Mouse (Mus musculus) limb, embryonic 12.5 days (tissue): ENCODE results near the gene Dlk2. TPM values are rescaled to one million over a fixed set of nuclear protein-coding genes. Genes with fewer than 3 reads are reported as not detected.

ENCODE experiments used
- ATAC-seq: fragments of 200-750 bp; cut with Nextera tagmentation; 2 replicates; pipeline ENCODE4 v1.8.0; 2017; ENCODE audit warnings: low read depth, moderate TSS enrichment; ENCODE audit not compliant: insufficient number of reproducible peaks, insufficient read depth, low FRiP score, low TSS enrichment
- H3K27ac ChIP-seq: fragments of 300-500 bp; sonication (generic); 2 replicates; pipeline ENCODE4 v1.5.1; 2016; ENCODE audit warnings: mild to moderate bottlenecking, moderate library complexity
- H3K27me3 ChIP-seq: fragments of 300-500 bp; sonication (generic); 2 replicates; pipeline ENCODE4 v1.6.1; 2016; ENCODE audit warnings: mild to moderate bottlenecking, moderate library complexity
- H3K36me3 ChIP-seq: fragments of 300-500 bp; sonication (generic); 2 replicates; pipeline ENCODE4 v1.6.1; 2016; ENCODE audit warnings: mild to moderate bottlenecking, moderate library complexity
- H3K4me1 ChIP-seq: fragments of 300-500 bp; sonication (generic); replicated peaks from 2 replicates; pipeline ENCODE4 v1.6.1; 2016
- H3K4me2 ChIP-seq: fragments of 300-500 bp; sonication (generic); 2 replicates; pipeline ENCODE4 v1.6.1; 2016; ENCODE audit warnings: mild to moderate bottlenecking, moderate library complexity
- H3K4me3 ChIP-seq: fragments of 300-500 bp; sonication (generic); replicated peaks from 2 replicates; pipeline ENCODE4 v1.5.1; 2016; ENCODE audit warnings: mild to moderate bottlenecking
- H3K9ac ChIP-seq: fragments of 300-500 bp; sonication (generic); replicated peaks from 2 replicates; pipeline ENCODE4 v1.6.1; 2016; ENCODE audit warnings: mild to moderate bottlenecking, moderate library complexity
- H3K9me3 ChIP-seq: fragments of 300-500 bp; sonication (generic); 2 replicates; pipeline ENCODE4 v1.6.1; 2016; ENCODE audit warnings: mild to moderate bottlenecking, moderate library complexity
- WGBS: fragments of 180-500 bp; shearing (Covaris S2); methylation state at CpG from one replicate; pipeline ENCODE4 v1.1.7; 2016; 5-methylcytosine and 5-hydroxymethylcytosine counted together
- polyA plus RNA-seq: library from polyadenylated mRNA; unstranded; fragments of >200 nt; fragmentation: Nextera tagmentation; extraction: Ambion mirVana; gene quantifications from 2 replicates; pipeline ENCODE4 v1.2.1, GENCODE M21; 2016

The Dlk2 gene
- polyA plus RNA-seq = 3.8 and 4.8 TPM in 2 replicates

- H3K9me3 ChIP-seq = no peaks in the 10 kb centered on the region
- WGBS = under 1% methylated on average over 77 of the region's 86 CpGs
- peaks cover 75% of the 10 kb centered on the region for H3K27me3 ChIP-seq
- H3K36me3 ChIP-seq = no peaks in the 10 kb centered on the region
- no peak for ATAC-seq
- H3K9ac ChIP-seq = peak within 1 kb of the TSS; percentile 66
- H3K4me3 ChIP-seq = peak within 1 kb of the TSS; percentile 64
- peaks cover 18% of the 10 kb centered on the region for H3K4me1 ChIP-seq
- H3K27ac ChIP-seq = no peak within 1 kb of the TSS
- H3K4me2 ChIP-seq = peak within 1 kb of the TSS; percentile 100
Observed at GRCm38 (mm10) chr17:46297364-46298219, at the start of gene Dlk2. Dlk2 (plus strand) TSS chr17:46297421.

- Histone ChIP-seq H3K9ac (peak within 1 kb of the TSS; percentile 93), H3K27ac (peak within 1 kb of the TSS; percentile 69), H3K4me2 (peak within 1 kb of the TSS; percentile 93), H3K4me3 (peak within 1 kb of the TSS; percentile 77), H3K36me3 (peaks cover 79% of the 10 kb centered on the region), H3K4me1 (peaks cover 20% of the 10 kb centered on the region), H3K9me3 (no peaks in the 10 kb centered on the region), H3K27me3 (no peaks in the 10 kb centered on the region)
- peak; percentile 84 for ATAC-seq
- under 1% methylated on average over 53 of the region's 53 CpGs for WGBS
Observed at GRCm38 (mm10) chr17:46247512-46248188, 49.6 kb upstream of the Dlk2 start, which contains the start of the genes Polr1c and Yipf3. Polr1c (minus strand) TSS chr17:46248054. Yipf3 (plus strand) TSS chr17:46248080.

DNA sequence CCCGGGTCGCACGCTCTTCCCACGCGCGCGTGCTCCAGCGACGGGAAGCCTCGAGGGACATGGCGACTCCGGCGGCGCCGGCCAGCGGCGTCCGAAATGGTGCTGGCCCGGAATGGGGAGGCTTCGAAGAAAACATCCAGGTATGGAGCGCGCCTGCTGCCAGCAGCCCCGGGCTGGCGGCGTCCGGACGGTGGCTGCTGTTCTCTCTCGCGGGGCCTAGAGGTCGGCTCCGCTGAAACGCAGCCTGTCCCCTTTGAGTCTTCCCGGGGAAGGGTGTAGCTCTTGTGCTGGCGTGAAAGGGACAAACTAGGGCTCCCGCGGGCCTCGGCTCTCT, 49.1 kb upstream of the Dlk2 start:
- H3K9ac ChIP-seq = peak overlapping the region; percentile 93
- H3K4me2 ChIP-seq = peak overlapping the region; percentile 93
- no peaks in the 10 kb centered on the region for H3K9me3 ChIP-seq
- H3K36me3 ChIP-seq = peaks cover 73% of the 10 kb centered on the region
- peaks cover 21% of the 10 kb centered on the region for H3K4me1 ChIP-seq
- no peaks in the 10 kb centered on the region for H3K27me3 ChIP-seq
- H3K27ac ChIP-seq = peak overlapping the region; percentile 64
- H3K4me3 ChIP-seq = peak overlapping the region; percentile 77
- ATAC-seq = no peak
- WGBS = under 1% methylated on average over 37 of the region's 37 CpGs

- Histone ChIP-seq H3K4me2 (no peak overlapping the region), H3K4me1 (peaks cover 32% of the 10 kb centered on the region), H3K27ac (no peak overlapping the region), H3K9ac (no peak overlapping the region), H3K4me3 (no peak overlapping the region), H3K9me3 (0 out of 2 replicates have a peak, but pooled peaks cover under 1% of the 10 kb centered on the region), H3K36me3 (peaks cover 43% of the 10 kb centered on the region), H3K27me3 (peaks cover 25% of the 10 kb centered on the region)
- ATAC-seq = no peak
- WGBS = 83% methylated on average over 7 of the region's 7 CpGs
Observed at GRCm38 (mm10) chr17:46251174-46251573, 46.0 kb upstream of the Dlk2 start.

DNA sequence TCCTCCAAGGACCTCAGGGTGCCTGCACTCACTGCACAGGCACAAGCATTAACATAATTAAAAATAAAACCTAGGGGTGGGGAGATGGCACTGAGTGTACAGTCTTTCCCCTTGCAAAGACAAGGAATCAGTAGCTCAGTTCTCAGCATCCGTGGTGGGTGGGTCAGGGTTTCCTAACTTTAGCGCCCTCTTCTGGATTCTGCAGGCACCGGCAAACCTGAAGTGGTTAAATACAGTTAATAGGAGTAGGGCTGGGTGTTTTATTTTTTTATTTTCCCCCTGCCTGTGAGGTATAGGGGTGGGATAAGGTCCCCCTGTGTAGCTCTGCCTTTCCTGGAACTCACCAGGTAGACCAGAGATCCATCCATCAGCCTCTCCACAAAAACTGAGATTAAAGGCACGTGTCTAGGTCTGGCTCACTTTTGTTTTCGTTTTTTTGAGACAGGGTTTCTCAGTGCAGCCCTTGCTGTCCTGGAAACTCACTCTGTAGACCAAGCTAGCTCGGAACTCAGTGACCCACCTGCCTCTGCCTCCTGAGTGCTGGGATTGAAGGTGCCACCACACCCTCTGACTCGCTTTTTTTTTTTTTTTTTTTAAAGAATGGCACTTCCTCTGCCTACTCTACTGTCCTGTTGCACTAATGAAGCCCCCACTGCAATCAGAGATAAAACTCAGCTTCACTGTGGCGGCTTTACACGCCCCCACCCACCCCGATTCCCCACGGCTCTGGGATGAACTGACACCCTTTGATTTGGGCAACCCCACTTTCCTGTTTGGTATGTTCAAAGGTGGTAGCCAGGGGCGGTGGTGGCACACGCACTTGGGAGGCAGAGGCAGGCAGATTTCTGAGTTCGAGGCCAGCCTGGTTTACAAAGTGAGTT, 44.4 kb upstream of the Dlk2 start:
- Histone ChIP-seq H3K4me1 (peaks cover 24% of the 10 kb centered on the region), H3K36me3 (peaks cover 52% of the 10 kb centered on the region), H3K9me3 (0 out of 2 replicates have a peak, but pooled peaks cover 7% of the 10 kb centered on the region), H3K4me2 (peak overlapping the region; percentile 100), H3K9ac (0 out of 2 replicates have a peak overlapping the region, but pooled peaks have one; percentile 62), H3K27me3 (peaks cover 30% of the 10 kb centered on the region), H3K27ac (no peak overlapping the region), H3K4me3 (peak overlapping the region; percentile 71; the same call in 1 of the 2 replicates)
- WGBS = 60% methylated on average over 14 of the region's 14 CpGs
- ATAC-seq = no peak

DNA sequence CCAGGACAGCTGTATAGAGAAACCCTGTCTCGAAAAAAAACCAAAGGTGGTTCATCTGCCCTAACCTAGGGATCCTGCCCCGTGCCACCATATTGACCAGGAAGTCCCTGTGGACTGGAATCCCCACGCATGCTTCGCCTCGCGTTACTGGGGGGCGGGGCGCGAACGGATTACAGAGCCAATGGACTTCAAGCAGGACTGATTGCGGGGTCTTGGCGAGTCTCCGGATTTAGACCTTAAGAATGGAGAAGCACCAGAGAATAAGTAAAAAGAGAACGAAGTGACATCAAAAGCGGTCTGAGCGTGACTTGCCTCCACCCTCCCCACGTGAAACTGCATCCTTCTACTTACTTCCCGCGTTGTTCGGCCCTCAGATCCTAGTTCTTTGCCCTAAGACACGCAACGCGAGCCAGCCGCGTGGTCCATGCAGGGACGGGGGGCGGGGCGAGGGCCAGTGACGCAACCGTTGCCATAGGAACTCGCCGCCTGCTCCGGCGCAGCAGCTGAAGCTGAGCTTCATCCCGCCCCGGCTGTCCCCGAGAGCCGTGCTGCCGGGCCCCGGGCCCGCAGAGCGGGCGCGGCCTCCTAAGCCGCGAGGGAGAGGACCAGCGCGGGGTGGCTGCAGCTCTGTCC, 43.7 kb upstream of the Dlk2 start, which contains the start of gene Lrrc73:
Lrrc73 (plus strand) TSS at position 80 of the 633 bp plus-strand sequence.
- Histone ChIP-seq H3K9ac (peak within 1 kb of the TSS; percentile 62), H3K27ac (no peak within 1 kb of the TSS), H3K9me3 (0 out of 2 replicates have a peak, but pooled peaks cover 7% of the 10 kb centered on the region), H3K27me3 (peaks cover 30% of the 10 kb centered on the region), H3K4me3 (peak within 1 kb of the TSS; percentile 71), H3K36me3 (peaks cover 60% of the 10 kb centered on the region), H3K4me2 (peak within 1 kb of the TSS; percentile 100), H3K4me1 (peaks cover 23% of the 10 kb centered on the region)
- 3% methylated on average over 37 of the region's 48 CpGs for WGBS
- ATAC-seq = peak; percentile 54; the same call in 1 of the 2 replicates

DNA sequence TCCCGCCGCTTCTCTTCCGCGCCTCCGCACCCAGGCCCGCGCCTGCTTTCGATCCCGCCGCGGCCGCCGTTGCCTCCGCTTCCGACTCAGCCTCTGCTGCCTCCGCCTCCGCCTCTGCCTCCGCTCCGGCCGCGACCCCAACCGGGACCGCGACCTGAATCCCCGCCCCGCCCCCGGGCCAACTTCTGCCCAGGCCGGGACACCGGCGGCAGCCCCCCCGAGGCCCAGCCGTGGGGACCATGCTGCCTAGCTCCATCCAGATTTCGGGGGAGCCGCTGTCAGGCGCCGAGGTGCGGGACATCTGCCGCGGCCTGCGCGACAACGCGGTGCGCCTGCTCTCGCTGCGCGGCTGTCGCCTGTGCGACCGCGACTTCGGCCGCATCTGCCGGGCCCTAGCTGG, 43.1 kb upstream of the Dlk2 start:
- Histone ChIP-seq H3K36me3 (peaks cover 63% of the 10 kb centered on the region), H3K4me2 (peak overlapping the region; percentile 100)
- ATAC-seq = no peak; the same call in 1 of the 2 replicates

DNA sequence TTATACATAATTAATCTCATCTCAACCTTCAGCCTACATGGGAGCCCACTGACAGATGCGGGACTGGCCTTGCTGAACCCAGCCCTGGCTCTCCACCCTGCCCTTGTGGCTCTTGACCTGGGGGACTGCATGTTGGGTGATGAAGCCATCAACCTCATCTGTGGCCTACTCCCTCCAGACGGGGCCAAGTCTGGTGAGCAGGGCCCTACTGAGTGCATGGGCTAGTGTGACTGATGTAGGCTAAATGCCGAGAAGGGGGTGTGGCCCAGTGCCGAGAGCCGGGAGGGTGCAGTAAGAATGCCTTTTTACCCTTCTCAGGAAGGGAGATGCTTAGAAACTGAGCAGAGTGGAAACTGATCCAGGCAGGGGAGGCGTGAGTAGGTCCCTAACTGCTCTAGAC, 42.1 kb upstream of the Dlk2 start:
- H3K4me3 ChIP-seq = no peak overlapping the region; the same call in 1 of the 2 replicates
- no peak for ATAC-seq
- H3K9me3 ChIP-seq = 0 out of 2 replicates have a peak, but pooled peaks cover 7% of the 10 kb centered on the region
- H3K4me2 ChIP-seq = no peak overlapping the region
- peaks cover 63% of the 10 kb centered on the region for H3K36me3 ChIP-seq
- no peak overlapping the region for H3K27ac ChIP-seq
- peaks cover 30% of the 10 kb centered on the region for H3K27me3 ChIP-seq
- no peak overlapping the region for H3K9ac ChIP-seq
- WGBS = 36% methylated on average over 6 of the region's 6 CpGs
- H3K4me1 ChIP-seq = peaks cover 11% of the 10 kb centered on the region

More for the DNA sequence above, 43.1 kb upstream of the Dlk2 start:
- H3K27me3 ChIP-seq = peaks cover 30% of the 10 kb centered on the region
- H3K9ac ChIP-seq = peak overlapping the region; percentile 62
- WGBS = under 1% methylated on average over 53 of the region's 54 CpGs
- peak overlapping the region; percentile 71 for H3K4me3 ChIP-seq
- no peak overlapping the region for H3K27ac ChIP-seq
- 0 out of 2 replicates have a peak, but pooled peaks cover 7% of the 10 kb centered on the region for H3K9me3 ChIP-seq
- peaks cover 18% of the 10 kb centered on the region for H3K4me1 ChIP-seq

GRCm38 (mm10) chr17:46258279-46259053, 38.8 kb upstream of the Dlk2 start:
- H3K4me3 ChIP-seq = no peak overlapping the region
- H3K4me2 ChIP-seq = no peak overlapping the region
- H3K9me3 ChIP-seq = 0 out of 2 replicates have a peak, but pooled peaks cover 7% of the 10 kb centered on the region
- 93% methylated on average over 30 of the region's 30 CpGs for WGBS
- no peak overlapping the region for H3K27ac ChIP-seq
- H3K36me3 ChIP-seq = peaks cover 72% of the 10 kb centered on the region
- H3K9ac ChIP-seq = no peak overlapping the region
- no peak for ATAC-seq
- H3K27me3 ChIP-seq = peaks cover 30% of the 10 kb centered on the region
- H3K4me1 ChIP-seq = peaks cover 8% of the 10 kb centered on the region
